Mouse (Mus musculus): ENCODE results near the gene Dip2a.

Gene Dip2a

DNA sequence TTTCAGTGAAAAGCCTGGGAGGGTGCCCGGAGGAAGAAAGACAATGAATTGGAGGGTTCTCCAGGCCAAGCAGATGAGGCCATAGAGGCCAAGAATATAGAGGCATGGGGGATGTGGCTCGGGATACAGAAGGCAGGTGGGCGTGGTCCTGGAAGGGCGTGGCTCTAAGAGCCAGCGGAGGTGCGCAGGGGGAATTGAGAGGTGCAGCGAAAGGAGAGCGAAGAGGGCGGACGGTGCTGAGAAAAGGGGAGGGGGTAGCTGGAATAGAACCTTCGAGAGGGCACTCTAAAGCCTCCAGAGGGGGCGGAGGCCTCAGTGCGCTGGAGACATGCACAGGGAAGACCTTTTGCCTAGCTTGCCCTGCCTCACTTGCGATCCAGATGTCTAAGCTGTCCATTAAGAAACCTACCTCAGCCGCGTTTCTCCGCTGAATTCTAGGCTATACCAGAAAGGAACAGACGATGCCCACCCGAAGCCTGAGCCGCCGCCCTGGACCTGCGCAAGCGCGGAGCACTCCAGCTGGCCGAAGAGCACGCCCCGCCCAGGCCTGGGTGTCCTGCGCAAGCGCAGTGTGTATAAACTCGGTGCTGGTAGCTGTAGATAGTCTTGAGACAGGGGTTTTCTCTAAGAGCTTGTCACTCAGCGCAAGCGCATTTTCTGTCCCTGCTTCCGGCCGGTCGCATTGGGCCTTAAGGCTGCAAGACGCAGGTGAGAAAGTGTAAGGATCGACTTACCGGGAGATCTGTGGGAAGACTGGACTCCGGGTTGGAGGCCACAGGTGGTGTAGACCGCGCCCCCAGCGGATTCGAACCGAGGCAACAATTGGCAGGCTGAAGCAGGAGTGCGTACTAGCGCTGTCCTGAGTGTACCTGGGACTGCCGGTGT lies 107.5 kb downstream of the Dip2a start, which contains the start of gene Prmt2:
Gene Prmt2 (minus strand): TSS at position 525 of the 885 bp plus-strand sequence.
- TF ChIP-seq GATA4 (IDR thresholded peaks at IDR 0.05; ENCODE audit: insufficient replicate concordance, low read length) = no peak; the same call in 1 of the 2 replicates

- no peak for TF ChIP-seq GATA4 (IDR thresholded peaks at IDR 0.05; ENCODE audit: insufficient replicate concordance, low read length)
Measured at GRCm38 (mm10) chr10:76229627-76230026, 115.5 kb downstream of the Dip2a start.

DNA sequence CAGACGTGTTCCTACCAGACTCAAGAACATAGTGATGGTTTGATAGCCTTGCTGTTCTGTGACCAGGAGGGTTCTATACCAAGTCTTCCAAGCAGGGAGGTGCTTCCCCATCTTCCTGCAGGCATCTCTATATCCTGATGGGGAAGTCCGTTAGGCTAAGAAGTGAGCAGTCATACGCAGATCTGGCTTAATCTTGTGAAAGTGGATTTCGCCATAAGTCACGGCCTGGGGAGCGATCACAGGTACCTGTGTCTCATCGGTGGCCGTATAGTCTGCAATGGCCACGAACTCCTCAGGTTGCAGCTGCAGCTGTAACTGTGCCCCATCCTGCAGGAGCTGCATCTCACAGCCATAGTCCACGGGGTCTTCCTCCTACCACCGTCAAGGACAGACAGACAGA lies 119.1 kb downstream of the Dip2a start:
- no peak for TF ChIP-seq GATA4 (IDR thresholded peaks at IDR 0.05; ENCODE audit: insufficient replicate concordance, low read length)

GRCm38 (mm10) chr10:76218240-76218639 lies 126.9 kb downstream of the Dip2a start:
- TF ChIP-seq GATA4 (IDR thresholded peaks at IDR 0.05; ENCODE audit: insufficient replicate concordance, low read length) = no peak

- no peak for TF ChIP-seq GATA4 (IDR thresholded peaks at IDR 0.05; ENCODE audit: insufficient replicate concordance, low read length)
Measured at GRCm38 (mm10) chr10:76217056-76217455, 128.0 kb downstream of the Dip2a start.

DNA sequence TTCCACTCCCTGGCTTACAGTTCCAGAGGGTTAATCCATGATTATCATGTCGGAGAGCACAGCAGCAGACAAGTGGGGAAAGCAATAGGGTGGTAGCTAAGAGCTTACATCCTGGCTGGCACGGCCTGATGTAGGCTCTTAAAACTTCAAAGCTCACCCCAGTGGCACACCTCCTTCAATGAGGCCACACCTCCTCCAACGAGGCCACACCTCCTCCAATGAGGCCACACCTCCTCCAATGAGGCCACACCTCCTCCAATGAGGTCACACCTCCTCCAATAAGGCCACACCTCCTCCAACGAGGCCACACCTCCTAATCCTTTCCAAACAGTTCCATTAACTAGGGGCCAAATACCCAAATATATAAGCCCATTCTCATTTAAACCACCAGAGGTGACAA lies 130.9 kb downstream of the Dip2a start:
- TF ChIP-seq GATA4 (IDR thresholded peaks at IDR 0.05; ENCODE audit: insufficient replicate concordance, low read length) = no peak

- TF ChIP-seq GATA4 (IDR thresholded peaks at IDR 0.05; ENCODE audit: insufficient replicate concordance, low read length) = no peak
Measured at GRCm38 (mm10) chr10:76212121-76212520, 133.0 kb downstream of the Dip2a start.

- no peak for TF ChIP-seq GATA4 (IDR thresholded peaks at IDR 0.05; ENCODE audit: insufficient replicate concordance, low read length)
Measured at GRCm38 (mm10) chr10:76210806-76211205, 134.3 kb downstream of the Dip2a start.
